Mouse (Mus musculus) lung, postnatal 0 days (tissue): ENCODE data around the gene Lpcat1.

ENCODE experiments used
- CTCF ChIP-seq: IDR thresholded peaks from 2 replicates; pipeline ENCODE4 v1.5.1; 2016; ENCODE audit warnings: antibody characterized with exemption, mild to moderate bottlenecking
- EP300 ChIP-seq: IDR thresholded peaks from 2 replicates; pipeline ENCODE4 v1.6.1; 2016; ENCODE audit warnings: antibody characterized with exemption, mild to moderate bottlenecking, control low read depth

DNA sequence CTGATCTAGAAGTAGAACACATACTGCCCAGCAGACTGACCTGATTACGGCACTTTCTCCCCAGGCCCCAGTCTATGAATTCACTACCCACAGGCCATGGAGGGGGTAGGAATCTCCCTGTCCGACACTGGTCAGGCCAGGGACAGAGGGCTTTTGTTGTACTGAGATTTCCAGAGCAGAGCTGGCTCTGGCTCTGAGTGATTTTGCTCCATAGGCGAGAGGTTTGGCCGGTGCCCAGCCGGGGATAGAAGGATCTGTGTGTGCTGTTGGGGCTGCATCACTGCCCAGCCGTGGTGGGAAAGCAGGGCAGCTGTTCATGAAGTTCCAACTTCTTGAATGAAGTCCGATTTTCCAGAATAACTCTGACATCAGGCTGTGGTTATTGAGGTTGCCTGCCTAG is 20.1 kb upstream of the Lpcat1 start:
- TF ChIP-seq CTCF (no peak), EP300 (no peak)
